Mouse (Mus musculus): ENCODE measurements around the gene Rec114.
A peak's percentile ranks its signal among the peaks of the same experiment; 100 is the strongest.

Gene Rec114

GRCm38 (mm10) chr9:58716886-58717285, 26.9 kb downstream of the Rec114 start:
- no peak for DNase-seq (ENCODE audit: low read depth)

DNA sequence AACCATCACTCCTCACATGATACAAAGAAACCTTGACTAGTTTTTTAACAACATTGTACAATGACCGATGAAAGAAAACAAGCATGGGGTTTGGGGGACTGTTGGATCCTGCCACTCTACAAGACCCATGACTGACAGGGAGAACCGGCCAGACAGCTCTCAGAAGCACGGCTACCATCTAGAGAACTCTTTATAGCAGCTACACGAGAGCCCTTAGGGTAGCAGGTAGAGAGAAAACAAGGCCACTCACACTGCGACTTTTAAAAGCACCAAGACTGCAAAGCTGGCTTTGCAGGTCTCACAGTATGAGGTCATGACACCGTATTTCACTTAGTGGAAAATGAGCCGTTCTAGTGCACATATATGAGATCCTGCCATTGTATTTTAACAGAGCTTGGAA, 33.1 kb downstream of the Rec114 start:
- no peak for DNase-seq (ENCODE audit: low read depth)

DNA sequence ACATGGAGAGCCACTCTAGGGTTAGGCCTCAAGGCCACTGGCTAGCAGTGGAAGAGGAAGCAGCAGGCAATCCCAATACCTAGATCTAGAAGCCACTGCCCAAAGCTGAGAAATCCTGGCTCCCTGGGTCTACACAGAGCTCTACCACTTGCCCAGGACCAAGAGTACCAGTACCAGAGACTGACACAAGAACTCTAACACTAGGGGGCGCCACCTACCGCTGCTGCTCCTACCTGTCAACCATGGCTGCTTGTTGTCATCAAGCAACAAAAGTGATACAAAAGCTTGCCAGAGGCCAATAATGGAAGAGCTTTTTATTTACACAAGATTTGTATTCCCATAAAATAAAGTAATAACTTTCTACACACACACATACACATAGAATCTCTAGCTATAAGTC, 33.8 kb downstream of the Rec114 start:
- DNase-seq (ENCODE audit: low read depth) = no peak

GRCm38 (mm10) chr9:58707796-58708195, 36.0 kb downstream of the Rec114 start:
- no peak for DNase-seq (ENCODE audit: low read depth)

- DNase-seq (ENCODE audit: low read depth) = no peak
Measured at GRCm38 (mm10) chr9:58706024-58706423, 37.7 kb downstream of the Rec114 start.

DNA sequence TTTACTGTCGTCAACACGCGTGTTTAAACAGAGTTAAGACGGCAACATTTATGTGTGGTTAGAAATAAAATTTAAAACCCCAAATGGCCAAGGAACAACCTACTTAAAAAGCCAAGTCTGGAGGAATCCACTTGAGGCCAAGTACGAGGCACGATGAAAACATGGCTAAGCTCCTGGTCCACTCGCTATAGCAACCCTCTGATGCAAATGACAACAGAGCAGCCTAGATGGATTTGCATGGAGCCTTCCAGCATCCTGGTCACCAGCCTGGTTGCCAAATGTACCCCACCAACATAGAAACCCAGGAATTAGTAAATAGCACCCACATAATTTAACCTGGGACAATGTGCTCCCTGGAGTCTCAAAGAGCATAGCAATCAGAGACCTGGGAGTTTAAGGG, 40.0 kb downstream of the Rec114 start:
- no peak for DNase-seq (ENCODE audit: low read depth)

- no peak for DNase-seq (ENCODE audit: low read depth)
Measured at GRCm38 (mm10) chr9:58701751-58702150, 42.0 kb downstream of the Rec114 start.

DNA sequence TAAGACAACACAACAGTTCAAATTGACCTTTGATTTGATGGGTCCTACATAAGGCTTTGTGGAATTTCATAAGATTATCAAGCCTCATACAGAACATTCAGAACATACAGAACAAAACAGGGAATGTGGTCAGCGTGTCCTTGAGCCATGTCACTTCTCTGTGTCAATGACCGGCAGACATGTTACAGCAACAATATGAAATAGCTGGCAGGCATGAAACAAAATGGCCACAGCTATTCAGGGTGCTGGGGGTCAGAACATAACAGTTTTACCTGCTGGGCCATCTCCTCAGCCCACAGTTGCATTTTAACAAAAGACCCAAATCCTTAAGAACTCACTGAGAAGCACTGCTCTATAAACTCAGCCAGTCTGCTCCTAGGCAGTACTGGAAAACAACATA, 45.3 kb downstream of the Rec114 start:
- DNase-seq (ENCODE audit: low read depth) = no peak

- no peak for DNase-seq (ENCODE audit: low read depth)
Measured at GRCm38 (mm10) chr9:58691471-58691870, 52.3 kb downstream of the Rec114 start.

GRCm38 (mm10) chr9:58690701-58691100, 53.1 kb downstream of the Rec114 start:
- no peak for DNase-seq (ENCODE audit: low read depth)

- DNase-seq (ENCODE audit: low read depth) = no peak
Measured at GRCm38 (mm10) chr9:58688076-58688475, 55.7 kb downstream of the Rec114 start.

- DNase-seq (ENCODE audit: low read depth) = no peak
Measured at GRCm38 (mm10) chr9:58685290-58685689, 58.5 kb downstream of the Rec114 start.

DNA sequence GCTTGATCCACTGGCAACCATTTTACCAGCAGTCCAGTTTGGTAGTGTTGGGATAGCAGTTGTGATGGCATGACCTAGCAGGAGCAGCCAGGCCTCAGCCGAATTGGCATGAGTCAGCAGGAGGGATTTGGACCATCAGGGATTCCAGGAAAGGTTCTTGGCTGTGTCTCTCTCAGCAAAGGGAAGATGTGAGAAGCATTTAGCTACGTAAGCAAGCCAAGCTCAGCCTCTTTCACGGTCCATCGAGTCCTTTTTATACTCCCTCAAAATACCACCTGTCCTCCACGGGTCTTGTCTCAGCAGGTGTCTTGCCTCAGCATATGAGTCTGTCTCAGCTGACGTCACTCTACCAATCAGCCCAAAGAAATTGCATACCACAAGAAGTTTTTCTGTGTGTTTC, 60.4 kb downstream of the Rec114 start:
- DNase-seq (ENCODE audit: low read depth) = no peak

- no peak for DNase-seq (ENCODE audit: low read depth)
Measured at GRCm38 (mm10) chr9:58682106-58682505, 61.7 kb downstream of the Rec114 start.

GRCm38 (mm10) chr9:58681411-58681810, 62.4 kb downstream of the Rec114 start:
- no peak for DNase-seq (ENCODE audit: low read depth)

GRCm38 (mm10) chr9:58675371-58675770, 68.4 kb downstream of the Rec114 start:
- no peak for DNase-seq (ENCODE audit: low read depth)

DNA sequence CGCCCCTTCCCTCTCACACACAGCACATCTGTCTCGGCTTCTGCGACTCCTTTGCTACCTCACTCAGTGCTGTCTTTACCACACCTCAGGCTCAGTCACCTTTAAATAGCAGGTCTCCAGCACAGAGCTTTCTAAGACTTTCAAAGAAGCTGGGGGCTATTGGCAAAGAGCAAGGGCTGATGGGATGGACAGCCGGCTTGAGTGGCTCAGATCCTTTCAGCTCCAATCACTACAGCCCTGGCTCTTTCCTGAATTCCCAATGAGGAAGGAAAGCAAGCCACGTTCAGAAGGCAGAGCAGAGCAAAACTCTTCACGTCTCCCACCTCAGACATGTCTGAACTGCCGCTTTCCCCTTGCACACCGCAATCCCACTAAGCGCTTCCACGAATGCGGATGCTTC, 69.0 kb downstream of the Rec114 start:
- no peak for DNase-seq (ENCODE audit: low read depth)

DNA sequence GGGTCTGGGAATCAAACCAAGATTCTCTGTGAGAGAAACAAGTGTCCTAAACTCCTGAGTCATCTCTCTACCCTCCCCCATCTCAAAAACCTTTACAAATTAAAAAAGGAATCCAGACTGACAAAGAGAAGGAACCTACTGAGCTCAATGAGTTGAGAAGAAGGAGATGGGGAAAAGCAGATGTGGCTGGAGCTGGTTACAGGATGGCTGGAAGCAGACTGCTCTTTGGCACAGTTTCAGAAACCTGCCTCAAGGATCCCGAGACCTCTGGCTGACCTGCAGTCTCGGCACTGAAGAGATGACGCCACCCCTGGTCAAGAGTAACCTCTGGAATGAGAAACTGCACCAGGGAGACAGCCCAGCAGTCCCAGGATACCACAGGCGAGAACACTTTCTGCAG, 71.3 kb downstream of the Rec114 start:
- peak; percentile 33 for DNase-seq (ENCODE audit: low read depth)

DNA sequence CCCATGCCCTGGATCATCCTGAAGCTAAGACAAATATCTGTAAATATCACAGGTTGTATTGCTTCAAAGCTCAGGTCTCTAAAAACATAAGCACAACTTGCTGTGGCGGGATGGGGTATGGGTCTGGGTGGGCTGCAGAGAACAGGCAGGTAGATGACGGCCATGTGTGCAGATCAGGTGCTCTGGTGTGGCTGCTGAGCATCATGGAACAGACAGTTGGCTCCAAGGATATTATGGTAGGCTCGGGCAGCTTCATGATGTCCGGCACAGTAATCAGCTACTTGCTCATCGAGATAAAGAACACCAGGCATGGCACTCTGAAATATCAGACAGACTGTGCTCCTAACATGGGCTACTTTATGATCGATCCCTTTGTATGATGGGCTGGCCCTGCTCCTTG, 73.9 kb downstream of the Rec114 start:
- DNase-seq (ENCODE audit: low read depth) = no peak

DNA sequence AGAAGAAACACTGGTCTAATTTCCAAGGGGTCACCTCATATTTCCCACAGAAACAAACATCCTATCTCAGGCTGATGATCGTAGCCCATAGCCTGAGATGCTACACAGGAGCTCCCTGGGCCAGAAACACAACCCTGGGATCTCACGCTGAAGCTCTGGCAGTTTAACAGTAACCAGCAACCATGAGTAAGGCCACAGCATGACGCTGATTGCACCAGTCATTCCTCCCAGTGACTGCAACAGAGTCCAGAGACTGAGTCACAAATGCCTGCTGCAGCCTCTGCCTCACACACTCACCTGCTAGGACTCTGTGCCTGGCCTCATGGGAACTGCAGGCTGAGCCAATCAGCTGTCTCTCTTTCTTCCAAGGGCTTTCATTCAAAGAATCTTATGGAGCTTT, 74.7 kb downstream of the Rec114 start:
- peak; percentile 74 for DNase-seq (ENCODE audit: low read depth)

DNA sequence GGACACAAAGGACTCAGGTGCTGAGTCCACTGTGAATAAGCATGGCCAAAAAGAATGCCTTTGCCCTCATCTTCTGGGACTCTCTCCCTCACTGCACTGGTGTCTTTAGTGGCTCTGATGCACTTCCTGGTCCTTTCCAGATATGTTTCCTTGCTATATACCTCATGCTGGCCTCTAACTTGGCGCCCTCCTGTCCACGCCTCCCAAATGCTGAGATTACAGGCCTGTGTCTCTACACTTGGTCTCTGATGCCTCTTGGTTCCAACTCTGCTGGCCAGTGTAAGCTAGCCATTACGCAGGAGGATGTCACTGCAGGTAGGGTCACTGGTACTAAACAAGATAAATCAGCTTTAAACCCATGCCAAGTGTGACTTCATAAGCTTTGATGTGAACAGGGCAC, 75.6 kb downstream of the Rec114 start:
- DNase-seq (ENCODE audit: low read depth) = no peak

- DNase-seq (ENCODE audit: low read depth) = no peak
Measured at GRCm38 (mm10) chr9:58667244-58667643, 76.5 kb downstream of the Rec114 start.

- no peak for DNase-seq (ENCODE audit: low read depth)
Measured at GRCm38 (mm10) chr9:58666191-58666590, 77.6 kb downstream of the Rec114 start.

DNA sequence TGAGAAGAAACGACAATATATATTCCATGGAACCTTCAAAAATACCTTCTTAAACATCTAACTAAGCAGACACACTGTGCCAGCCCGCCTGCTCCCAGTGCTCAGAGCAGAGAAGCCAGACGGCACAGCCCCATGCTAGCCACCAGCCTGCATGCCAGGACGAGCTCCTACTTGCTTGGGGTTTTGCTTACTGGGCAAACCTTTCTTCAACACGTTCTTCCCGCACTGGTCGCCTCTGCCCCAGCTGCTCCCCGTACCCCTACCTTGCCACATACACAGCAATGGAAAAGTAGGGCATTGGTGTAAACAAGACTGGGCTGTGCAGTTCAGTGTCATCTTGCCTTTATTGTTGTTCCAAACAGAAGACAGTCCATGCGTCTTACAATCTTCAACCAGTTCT, 78.3 kb downstream of the Rec114 start:
- no peak for DNase-seq (ENCODE audit: low read depth)

GRCm38 (mm10) chr9:58662791-58663190, 81.0 kb downstream of the Rec114 start:
- no peak for DNase-seq (ENCODE audit: low read depth)
